Mouse (Mus musculus) heart, embryonic 11.5 days (tissue): ENCODE results near the gene Gm21976. TPM values are rescaled to one million over a fixed set of nuclear protein-coding genes. Genes with fewer than 3 reads are reported as not detected.

Experiments used
- ATAC-seq: fragments of 200-750 bp; cut with Nextera tagmentation; replicated peaks from 2 replicates; pipeline ENCODE4 v1.8.0; 2017; ENCODE audit warnings: moderate library complexity; ENCODE audit not compliant: insufficient number of reproducible peaks, low FRiP score, low TSS enrichment
- H3K27ac ChIP-seq: fragments of 300-500 bp; sonication (generic); 2 replicates; pipeline ENCODE4 v1.5.1; 2014; ENCODE audit warnings: mild to moderate bottlenecking, low read depth, low read length
- H3K27me3 ChIP-seq: fragments of 300-500 bp; sonication (generic); 2 replicates; pipeline ENCODE4 v1.6.1; 2014; ENCODE audit warnings: mild to moderate bottlenecking, low read length, mixed read lengths; ENCODE audit not compliant: control insufficient read depth, insufficient read depth
- H3K36me3 ChIP-seq: fragments of 300-500 bp; sonication (generic); 2 replicates; pipeline ENCODE4 v1.6.1; 2014; ENCODE audit warnings: mild to moderate bottlenecking, low read length, moderate library complexity, mixed read lengths; ENCODE audit not compliant: control insufficient read depth, insufficient read depth
- H3K4me1 ChIP-seq: fragments of 300-500 bp; sonication (generic); 2 replicates; pipeline ENCODE4 v1.6.1; 2014; ENCODE audit warnings: low read length; ENCODE audit not compliant: control insufficient read depth, insufficient read depth
- H3K4me2 ChIP-seq: fragments of 300-500 bp; sonication (generic); 2 replicates; pipeline ENCODE4 v1.6.1; 2014; ENCODE audit warnings: mild to moderate bottlenecking, moderate library complexity
- H3K4me3 ChIP-seq: fragments of 300-500 bp; sonication (generic); 2 replicates; pipeline ENCODE4 v1.5.1; 2014; ENCODE audit warnings: low read depth, low read length
- H3K9ac ChIP-seq: fragments of 300-500 bp; sonication (generic); 2 replicates; pipeline ENCODE4 v1.6.1; 2014; ENCODE audit warnings: mild to moderate bottlenecking, low read depth, low read length, moderate library complexity
- H3K9me3 ChIP-seq: fragments of 300-500 bp; sonication (generic); replicated peaks from 2 replicates; pipeline ENCODE4 v1.6.1; 2016; ENCODE audit warnings: low read length; ENCODE audit not compliant: control insufficient read depth
- WGBS: fragments of 180-500 bp; shearing (Covaris S2); extraction: QIAGEN DNeasy Blood & Tissue Kit; methylation state at CpG from one replicate; pipeline ENCODE4 v1.1.7; 2014; ENCODE audit not compliant: insufficient replicate concordance; 5-methylcytosine and 5-hydroxymethylcytosine counted together
- polyA plus RNA-seq: library from polyadenylated mRNA; unstranded; fragments of >200 nt; fragmentation: Nextera tagmentation; extraction: Ambion mirVana; gene quantifications from 2 replicates; pipeline ENCODE4 v1.2.1, GENCODE M21; 2014

The Gm21976 gene
- polyA plus RNA-seq, 1 experiment from 2014 or later = not detected

DNA sequence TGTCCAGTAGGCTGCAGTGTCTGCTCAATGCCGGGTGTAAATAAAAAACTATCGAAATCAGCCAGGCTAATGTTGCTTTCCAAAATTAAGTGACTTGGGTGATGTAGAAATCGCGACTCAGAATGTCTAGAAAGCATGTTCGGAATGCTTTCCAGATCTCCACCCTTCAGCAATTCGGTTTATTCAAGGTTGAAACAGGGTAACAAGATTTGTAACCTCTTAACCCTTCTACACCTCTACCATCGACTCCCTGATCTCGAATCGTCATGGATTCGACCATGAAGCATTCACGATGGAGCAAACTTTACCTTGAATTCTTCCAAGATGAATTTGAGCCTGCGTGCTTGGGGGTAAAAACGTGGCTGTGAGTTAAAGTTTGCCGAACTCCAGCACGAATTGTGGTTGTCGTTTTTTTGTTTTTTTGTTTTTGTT lies 37.6 kb downstream of the Gm21976 start:
- Histone ChIP-seq H3K9me3 (no peaks in the 10 kb centered on the region), H3K4me1 (peaks cover 10% of the 10 kb centered on the region), H3K4me2 (peak overlapping the region; percentile 82), H3K36me3 (peaks cover 3% of the 10 kb centered on the region), H3K4me3 (peak overlapping the region; percentile 100), H3K27me3 (no peaks in the 10 kb centered on the region), H3K9ac (peak overlapping the region; percentile 99), H3K27ac (peak overlapping the region; percentile 95)
- 2% methylated on average over 16 of the region's 16 CpGs for WGBS
- no peak for ATAC-seq

DNA sequence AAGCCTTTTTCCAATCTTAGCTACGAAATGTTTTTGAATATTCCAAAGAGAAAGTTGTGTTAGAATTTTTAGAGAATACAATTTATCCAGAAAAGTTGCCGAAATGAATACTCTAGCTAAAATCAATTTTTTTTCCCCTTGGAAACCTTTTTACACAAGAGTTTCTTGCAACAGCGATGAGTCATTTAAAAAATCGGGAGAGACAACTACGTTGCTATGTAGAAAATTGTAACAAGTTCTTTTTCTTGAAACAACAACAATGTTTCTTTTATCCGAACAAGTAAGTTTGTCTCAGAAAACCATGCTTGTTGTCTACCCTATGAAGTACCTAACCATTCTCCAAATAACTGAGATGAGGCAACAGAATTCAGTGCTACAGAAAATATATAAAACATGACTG lies 38.2 kb downstream of the Gm21976 start:
- 84% methylated on average over 6 of the region's 6 CpGs for WGBS
- H3K4me2 ChIP-seq = peak overlapping the region; percentile 82; the same call in 1 of the 2 replicates
- H3K9ac ChIP-seq = no peak overlapping the region
- H3K36me3 ChIP-seq = no peaks in the 10 kb centered on the region
- no peak overlapping the region for H3K4me3 ChIP-seq
- no peak overlapping the region for H3K27ac ChIP-seq
- ATAC-seq = no peak
- H3K27me3 ChIP-seq = no peaks in the 10 kb centered on the region
- peaks cover 10% of the 10 kb centered on the region for H3K4me1 ChIP-seq
- no peaks in the 10 kb centered on the region for H3K9me3 ChIP-seq

DNA sequence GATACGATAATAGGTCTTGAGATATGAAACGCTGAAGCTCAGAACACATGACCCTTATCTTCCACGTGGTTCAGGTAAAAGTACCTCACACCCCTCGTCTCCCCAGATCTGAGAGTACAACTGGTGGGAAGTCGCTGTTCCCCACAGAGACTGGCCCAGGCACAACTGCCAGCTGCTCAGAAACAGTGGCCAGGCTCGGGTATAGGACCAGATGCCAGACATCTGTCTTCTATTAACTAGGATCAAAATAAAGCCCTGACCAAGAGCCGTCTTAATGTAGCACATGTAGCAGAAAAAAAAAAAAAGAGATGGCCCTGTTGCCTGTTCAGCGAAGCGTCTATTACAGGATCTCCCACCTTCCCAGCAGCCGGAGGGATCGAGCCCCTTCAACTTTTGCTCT lies 45.3 kb downstream of the Gm21976 start:
- Histone ChIP-seq H3K9ac (no peak overlapping the region), H3K36me3 (no peaks in the 10 kb centered on the region), H3K4me3 (no peak overlapping the region), H3K4me2 (no peak overlapping the region), H3K27me3 (no peaks in the 10 kb centered on the region), H3K27ac (no peak overlapping the region), H3K4me1 (no peaks in the 10 kb centered on the region), H3K9me3 (no peaks in the 10 kb centered on the region)
- WGBS = 86% methylated on average over 11 of the region's 11 CpGs
- ATAC-seq = no peak

DNA sequence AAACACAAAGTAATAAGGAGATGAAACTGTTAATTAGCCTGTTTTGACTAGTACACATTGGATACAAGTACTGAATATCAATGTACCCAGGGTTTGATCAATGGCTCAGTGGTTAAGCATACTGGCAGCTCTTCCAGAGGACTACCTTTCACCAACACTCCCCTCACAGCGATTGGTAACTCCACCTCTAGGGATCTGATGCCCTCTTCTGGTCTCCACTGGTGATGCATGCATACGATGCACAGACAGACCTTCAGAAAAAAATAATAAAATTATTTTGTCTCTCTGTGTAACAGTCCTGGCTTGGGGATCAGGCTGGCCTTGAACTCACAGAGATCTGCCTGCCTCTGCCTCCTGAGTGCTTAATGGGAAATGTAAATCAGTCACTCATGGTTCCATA lies 52.4 kb downstream of the Gm21976 start:
- ATAC-seq = no peak
- H3K27me3 ChIP-seq = no peaks in the 10 kb centered on the region

DNA sequence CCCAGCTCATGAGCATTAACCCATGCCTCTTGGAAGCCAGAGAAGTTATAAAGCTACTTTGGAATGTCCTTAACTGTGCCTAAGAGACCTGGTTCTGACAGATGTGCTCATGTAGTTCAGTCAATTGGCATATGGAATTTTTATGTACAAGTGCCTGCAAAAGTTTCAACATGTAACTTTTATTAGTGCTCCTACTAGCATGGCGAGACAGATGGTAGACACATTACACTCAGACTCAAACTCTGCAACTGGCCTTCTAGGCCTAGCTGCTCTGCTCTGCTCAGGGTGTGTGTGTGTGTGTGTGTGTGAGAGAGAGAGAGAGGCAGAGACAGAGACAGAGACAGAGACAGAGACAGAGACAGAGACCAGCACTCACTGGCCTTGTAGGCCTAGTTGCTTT lies 56.5 kb downstream of the Gm21976 start:
- Histone ChIP-seq H3K27ac (no peak overlapping the region), H3K4me3 (no peak overlapping the region), H3K9ac (no peak overlapping the region), H3K4me1 (no peaks in the 10 kb centered on the region), H3K36me3 (no peaks in the 10 kb centered on the region), H3K27me3 (no peaks in the 10 kb centered on the region), H3K4me2 (no peak overlapping the region), H3K9me3 (no peaks in the 10 kb centered on the region)
- ATAC-seq = no peak
- 89% methylated on average over 1 of the region's 1 CpGs for WGBS

More for the DNA sequence above, 52.4 kb downstream of the Gm21976 start:
- H3K4me3 ChIP-seq = no peak overlapping the region
- H3K9ac ChIP-seq = no peak overlapping the region
- WGBS = 51% methylated on average over 2 of the region's 2 CpGs
- no peaks in the 10 kb centered on the region for H3K4me1 ChIP-seq
- no peaks in the 10 kb centered on the region for H3K36me3 ChIP-seq
- H3K27ac ChIP-seq = no peak overlapping the region
- no peak overlapping the region for H3K4me2 ChIP-seq
- H3K9me3 ChIP-seq = no peaks in the 10 kb centered on the region; the same call in 1 of the 2 replicates

DNA sequence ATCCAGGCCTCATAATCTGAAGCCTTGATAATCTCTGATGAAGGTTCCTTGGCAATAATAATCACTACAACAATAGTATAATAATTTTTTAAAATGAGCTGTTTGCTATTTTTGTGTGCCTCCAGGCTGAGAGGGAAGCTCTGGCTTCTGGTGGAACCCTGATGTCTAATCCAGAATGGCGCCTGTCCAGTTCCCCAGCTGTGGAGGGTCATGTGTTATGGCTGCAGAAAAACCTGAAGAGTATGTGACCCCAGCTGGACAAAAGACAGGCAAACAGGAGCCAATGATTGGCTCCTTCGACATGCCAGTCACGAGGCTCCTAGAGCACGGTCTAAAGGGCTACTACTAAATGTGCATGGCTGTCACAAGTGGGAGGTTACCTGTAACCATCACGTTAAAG lies 60.8 kb downstream of the Gm21976 start:
- WGBS = 73% methylated on average over 5 of the region's 5 CpGs
- no peak overlapping the region for H3K9ac ChIP-seq
- no peak for ATAC-seq
- no peaks in the 10 kb centered on the region for H3K27me3 ChIP-seq
- H3K36me3 ChIP-seq = no peaks in the 10 kb centered on the region
- no peak overlapping the region for H3K4me2 ChIP-seq
- no peak overlapping the region for H3K27ac ChIP-seq
- H3K4me3 ChIP-seq = no peak overlapping the region
- H3K9me3 ChIP-seq = no peaks in the 10 kb centered on the region
- H3K4me1 ChIP-seq = no peaks in the 10 kb centered on the region

DNA sequence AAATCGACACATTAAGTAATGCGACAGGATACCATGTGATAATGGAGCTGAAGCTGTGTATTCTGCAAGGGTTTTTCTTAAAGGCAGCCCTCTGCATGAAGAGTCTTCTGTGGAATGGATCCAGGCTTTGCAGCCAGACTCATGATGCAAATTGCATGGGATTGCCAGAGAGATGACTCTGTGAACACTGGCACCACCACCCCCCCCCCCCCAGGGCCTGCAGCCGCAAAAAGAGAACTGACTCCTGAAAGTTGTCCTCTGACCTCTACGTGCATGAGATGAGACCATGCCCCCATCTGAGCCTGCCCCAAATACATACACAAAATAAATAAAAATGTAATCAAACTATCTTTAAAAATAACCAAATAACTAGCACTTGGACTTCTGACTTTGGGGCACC lies 69.8 kb downstream of the Gm21976 start:
- H3K27ac ChIP-seq = no peak overlapping the region
- no peak for ATAC-seq
- WGBS = 67% methylated on average over 4 of the region's 4 CpGs
- no peak overlapping the region for H3K4me2 ChIP-seq
- no peak overlapping the region for H3K9ac ChIP-seq
- peaks cover 3% of the 10 kb centered on the region; the same call in 1 of the 2 replicates for H3K4me1 ChIP-seq
- peaks cover 48% of the 10 kb centered on the region for H3K27me3 ChIP-seq
- H3K36me3 ChIP-seq = no peaks in the 10 kb centered on the region
- no peak overlapping the region for H3K4me3 ChIP-seq
- no peaks in the 10 kb centered on the region for H3K9me3 ChIP-seq

DNA sequence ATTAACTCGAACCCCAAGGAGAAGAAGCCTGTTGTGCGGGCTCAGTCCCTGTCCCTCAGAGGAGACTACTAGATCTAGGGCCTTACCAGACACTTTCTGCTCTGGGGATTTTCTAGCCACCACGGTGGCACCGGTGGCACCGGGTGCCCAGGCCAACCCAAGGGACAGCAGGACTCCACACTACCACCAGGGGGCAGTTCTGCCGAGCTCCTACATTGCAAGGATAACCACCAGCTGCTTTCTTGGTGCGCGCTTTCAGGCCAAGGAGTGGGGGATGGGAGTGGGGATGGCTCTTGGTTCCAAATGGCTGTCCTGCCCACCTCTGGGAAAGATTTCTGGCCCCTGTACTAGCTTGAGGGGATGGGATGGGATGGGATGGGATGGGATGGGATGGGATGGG lies 71.8 kb downstream of the Gm21976 start:
- peaks cover 64% of the 10 kb centered on the region for H3K27me3 ChIP-seq
- no peaks in the 10 kb centered on the region for H3K36me3 ChIP-seq
- 11% methylated on average over 8 of the region's 8 CpGs for WGBS
- H3K4me3 ChIP-seq = no peak overlapping the region
- H3K4me1 ChIP-seq = peaks cover 7% of the 10 kb centered on the region; the same call in 1 of the 2 replicates
- no peak overlapping the region for H3K4me2 ChIP-seq
- H3K9ac ChIP-seq = no peak overlapping the region
- no peaks in the 10 kb centered on the region for H3K9me3 ChIP-seq
- ATAC-seq = no peak
- H3K27ac ChIP-seq = no peak overlapping the region

DNA sequence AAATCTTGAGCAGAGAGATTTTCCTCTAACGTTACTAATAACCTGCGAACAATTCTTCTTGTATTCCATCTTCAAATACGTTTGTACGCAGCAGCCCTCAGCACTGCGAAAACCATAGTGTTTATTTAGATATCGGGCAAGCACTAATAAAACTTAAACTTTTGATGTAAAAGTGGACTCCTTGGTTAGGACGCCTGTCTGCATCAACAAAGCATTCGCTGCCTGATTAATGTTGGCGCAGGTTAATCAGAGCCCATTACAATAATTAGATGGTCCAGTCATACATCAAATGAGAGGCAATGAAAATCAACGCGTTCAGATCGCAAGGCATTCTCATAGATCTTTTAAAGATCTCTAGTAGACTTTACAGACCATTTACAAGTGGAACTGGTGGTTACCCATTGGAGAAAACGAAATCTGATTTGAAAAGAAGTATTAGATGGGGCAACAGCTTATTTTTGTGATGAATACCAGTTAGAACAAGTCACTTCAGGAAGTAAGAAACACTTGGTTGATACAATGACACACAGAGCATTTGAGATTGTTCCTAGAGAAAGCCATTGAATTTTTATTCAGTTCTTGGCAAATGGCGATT lies 72.8 kb downstream of the Gm21976 start:
- H3K4me1 ChIP-seq = peaks cover 7% of the 10 kb centered on the region; the same call in 1 of the 2 replicates
- H3K9ac ChIP-seq = no peak overlapping the region
- H3K27me3 ChIP-seq = peaks cover 70% of the 10 kb centered on the region
- H3K9me3 ChIP-seq = no peaks in the 10 kb centered on the region
- H3K36me3 ChIP-seq = no peaks in the 10 kb centered on the region
- WGBS = 14% methylated on average over 14 of the region's 14 CpGs
- H3K4me3 ChIP-seq = no peak overlapping the region
- H3K4me2 ChIP-seq = no peak overlapping the region
- no peak for ATAC-seq
- H3K27ac ChIP-seq = no peak overlapping the region
